Mouse (Mus musculus) kidney, adult 2 months (tissue): Measurements from ENCODE around the gene Treml1.

ENCODE experiments used
- CTCF ChIP-seq: fragments of 200-500 bp; conservative IDR thresholded peaks from 2 replicates; pipeline ENCODE4 v1.5.1; 2011; ENCODE audit warnings: low read depth, mild to moderate bottlenecking, control low read depth, low read length, moderate library complexity, mixed read lengths; ENCODE audit not compliant: insufficient read depth, insufficient read length
- POLR2A ChIP-seq: fragments of 200-500 bp; IDR thresholded peaks from one replicate; pipeline ENCODE4 v1.6.1; 2011; ENCODE audit warnings: low read depth, low read length, control low read depth

DNA sequence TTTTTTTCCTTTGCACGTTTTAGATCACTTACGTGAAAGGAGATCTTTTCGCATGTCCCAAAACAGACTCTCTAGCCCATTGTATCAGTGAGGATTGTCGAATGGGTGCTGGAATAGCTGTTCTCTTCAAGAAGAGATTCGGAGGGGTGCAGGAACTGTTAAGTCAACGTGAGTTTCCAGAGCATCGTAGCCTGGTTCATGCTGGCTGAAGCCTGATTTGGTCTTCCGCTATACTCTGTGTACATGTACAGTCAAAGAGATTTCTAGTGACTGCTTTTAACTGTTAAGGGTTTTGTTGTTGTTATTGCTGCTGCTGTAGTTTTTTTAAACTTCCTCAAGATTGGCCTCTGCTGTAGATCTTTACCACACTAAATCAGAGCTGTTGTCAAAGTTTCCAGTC lies 51.5 kb downstream of the Treml1 start:
- TF ChIP-seq CTCF (no peak), POLR2A (no peak)
